Mouse (Mus musculus): Measurements from ENCODE around the gene Hdac4. TPM values are rescaled to one million over a fixed set of nuclear protein-coding genes. Genes with fewer than 3 reads are reported as not detected.

The Hdac4 gene
- polyA plus RNA-seq, 1 experiment from 2014 or later, result 21.2 TPM

GRCm38 (mm10) chr1:91883115-91883514 is 312.4 kb downstream of the Hdac4 start:
- H3K4me2 ChIP-seq (replicated peaks; ENCODE audit: low read depth, low read length), result no peak overlapping the region
- DNase-seq (ENCODE audit: low spot score) (no peak), ATAC-seq (ENCODE audit: low FRiP score) (no peak)

GRCm38 (mm10) chr1:91880899-91881298 is 314.6 kb downstream of the Hdac4 start:
- Histone ChIP-seq H3K27ac (ENCODE audit: low read depth, low read length) (no peak overlapping the region), H3K4me1 (replicated peaks; ENCODE audit: control insufficient read depth, insufficient read depth, low read length) (no peaks in the 10 kb centered on the region), H3K9ac (ENCODE audit: low read depth, low read length) (no peak overlapping the region), H3K4me3 (ENCODE audit: low read depth, low read length) (no peak overlapping the region), H3K4me2 (replicated peaks; ENCODE audit: low read depth, low read length) (no peak overlapping the region), H3K9me3 (ENCODE audit: control insufficient read depth, low read length) (no peaks in the 10 kb centered on the region), H3K36me3 (ENCODE audit: control insufficient read depth, insufficient read depth, low read length) (no peaks in the 10 kb centered on the region), H3K27me3 (ENCODE audit: control insufficient read depth, insufficient read depth, low read length) (no peaks in the 10 kb centered on the region)
- ATAC-seq (ENCODE audit: low FRiP score) (no peak), DNase-seq (ENCODE audit: low spot score) (no peak)
- WGBS, result 77% methylated on average over 8 of the region's 8 CpGs

More at GRCm38 (mm10) chr1:91883115-91883514, 312.4 kb downstream of the Hdac4 start:
- H3K9me3 ChIP-seq (ENCODE audit: control insufficient read depth, low read length), result no peaks in the 10 kb centered on the region
- H3K27ac ChIP-seq (ENCODE audit: low read depth, low read length), result no peak overlapping the region
- H3K27me3 ChIP-seq (ENCODE audit: control insufficient read depth, insufficient read depth, low read length), result no peaks in the 10 kb centered on the region
- no peak overlapping the region for H3K4me3 ChIP-seq (ENCODE audit: low read depth, low read length)
- no peaks in the 10 kb centered on the region for H3K4me1 ChIP-seq (replicated peaks; ENCODE audit: control insufficient read depth, insufficient read depth, low read length)
- no peak overlapping the region for H3K9ac ChIP-seq (ENCODE audit: low read depth, low read length)
- WGBS, result 63% methylated on average over 5 of the region's 5 CpGs
- H3K36me3 ChIP-seq (ENCODE audit: control insufficient read depth, insufficient read depth, low read length), result no peaks in the 10 kb centered on the region

- no peaks in the 10 kb centered on the region for H3K27me3 ChIP-seq (ENCODE audit: control insufficient read depth, insufficient read depth, low read length)
- H3K4me3 ChIP-seq (ENCODE audit: low read depth, low read length), result no peak overlapping the region
- no peak overlapping the region for H3K9ac ChIP-seq (ENCODE audit: low read depth, low read length)
- 91% methylated on average over 12 of the region's 12 CpGs for WGBS
- no peaks in the 10 kb centered on the region for H3K36me3 ChIP-seq (ENCODE audit: control insufficient read depth, insufficient read depth, low read length)
- H3K9me3 ChIP-seq (ENCODE audit: control insufficient read depth, low read length), result no peaks in the 10 kb centered on the region
- DNase-seq (ENCODE audit: low spot score) (no peak), ATAC-seq (ENCODE audit: low FRiP score) (no peak)
- H3K4me1 ChIP-seq (replicated peaks; ENCODE audit: control insufficient read depth, insufficient read depth, low read length), result no peaks in the 10 kb centered on the region
- no peak overlapping the region for H3K4me2 ChIP-seq (replicated peaks; ENCODE audit: low read depth, low read length)
- H3K27ac ChIP-seq (ENCODE audit: low read depth, low read length), result no peak overlapping the region
These were observed 315.3 kb downstream of the Hdac4 start for GRCm38 (mm10) chr1:91880156-91880555.

Measured in hindbrain, embryonic 11.5 days (tissue).